Comparison of ENCODE assay signal across 8 mouse cellular contexts in genomic region chr7:127479318-127480225, GRCm38 (mm10). TPM values are rescaled to one million over a fixed set of nuclear protein-coding genes. Genes with fewer than 3 reads are reported as not detected.
A peak's percentile ranks its signal among the peaks of the same experiment; 100 is the strongest.
DNase-seq lines count a peak whose midpoint lies in the region; ATAC-seq and TF ChIP-seq lines count a peak whose summit lies in the region.

No protein-coding gene starts in this region.

- no peak for TF ChIP-seq CTCF in CH12.LX (conservative IDR thresholded peaks at IDR 0.05 in 1 of 2, IDR thresholded peaks at IDR 0.05 in 1 of 2; ENCODE audit: low read depth in 2 of 2, low read length in 2 of 2)
- TF ChIP-seq CTCF in hindbrain, postnatal 0 days (IDR thresholded peaks at IDR 0.05; ENCODE audit: low read depth): no peak
- TF ChIP-seq CTCF in lung, embryonic 14.5 days (IDR thresholded peaks at IDR 0.05; ENCODE audit: low read depth): no peak

- peaks cover 37 to 62% of the 10 kb centered on the region in 2 experiments for H3K36me3 ChIP-seq in CH12.LX (replicated peaks in 1 of 2; ENCODE audit: control insufficient read depth in 1 of 2, insufficient read depth in 1 of 2, low read length in 1 of 2)
- H3K36me3 ChIP-seq in forebrain, embryonic 11.5 days (ENCODE audit: control insufficient read depth, insufficient read depth, low read length): peaks cover 17% of the 10 kb centered on the region; the same call in 1 of the 2 replicates
- H3K36me3 ChIP-seq in hindbrain, postnatal 0 days (ENCODE audit: insufficient read depth, low read length): peaks cover 46% of the 10 kb centered on the region
- H3K36me3 ChIP-seq in lung, embryonic 14.5 days (ENCODE audit: insufficient read depth): peaks cover 70% of the 10 kb centered on the region

- H3K9me3 ChIP-seq in CH12.LX (replicated peaks; ENCODE audit: low read length): no peaks in the 10 kb centered on the region
- no peaks in the 10 kb centered on the region for H3K9me3 ChIP-seq in forebrain, embryonic 11.5 days (ENCODE audit: control insufficient read depth, low read length)
- no peaks in the 10 kb centered on the region for H3K9me3 ChIP-seq in hindbrain, postnatal 0 days (ENCODE audit: low read length)
- no peaks in the 10 kb centered on the region for H3K9me3 ChIP-seq in lung, embryonic 14.5 days (ENCODE audit: low read depth, low read length)

- H3K9ac ChIP-seq in CH12.LX (ENCODE audit: insufficient read depth, low read depth): peak overlapping the region; percentile 98
- H3K9ac ChIP-seq in forebrain, embryonic 11.5 days (ENCODE audit: low read length): peak overlapping the region; percentile 77
- peak overlapping the region; percentile 97 for H3K9ac ChIP-seq in hindbrain, postnatal 0 days (replicated peaks; ENCODE audit: low read length)
- peak overlapping the region; percentile 94 for H3K9ac ChIP-seq in lung, embryonic 14.5 days

- in situ Hi-C loops in CH12.LX (cut with MboI; ENCODE audit: low pct_ligation_motif_present, low pct_unique_long_range_greater_than_20kb, low sequenced_read_pairs): loop anchor here (5.0 kb wide), 1 partner anchor 117 kb away; no protein-coding TSS in a partner anchor

- dilution Hi-C loops in CH12.LX (cut with MboI; ENCODE audit: extremely low pct_ligation_motif_present, extremely low pct_unique_long_range_greater_than_20kb, low sequenced_read_pairs): no loop called here

- no peaks in the 10 kb centered on the region for H3K27me3 ChIP-seq in CH12.LX (replicated peaks)
- H3K27me3 ChIP-seq in forebrain, embryonic 11.5 days (ENCODE audit: control insufficient read depth, insufficient read depth, low read length): no peaks in the 10 kb centered on the region
- H3K27me3 ChIP-seq in hindbrain, postnatal 0 days (ENCODE audit: insufficient read depth, low read length): no peaks in the 10 kb centered on the region
- no peaks in the 10 kb centered on the region for H3K27me3 ChIP-seq in lung, embryonic 14.5 days (ENCODE audit: insufficient read depth, low read length)

- TF ChIP-seq POLR2A in CH12.LX (IDR thresholded peaks at IDR 0.05; ENCODE audit: low read depth, low read length): peak; percentile 17; the same call in 1 of the 2 replicates

- no peak for TF ChIP-seq EP300 in CH12.LX (IDR thresholded peaks at IDR 0.05; ENCODE audit: low read length)

- peak overlapping the region; percentile 80 to 98 (median 97) for H3K4me3 ChIP-seq in CH12.LX (replicated peaks in 1 of 3; ENCODE audit: low read depth in 2 of 3, low read length in 2 of 3, poor library complexity in 1 of 3)
- H3K4me3 ChIP-seq in forebrain, embryonic 11.5 days (ENCODE audit: low read depth, low read length): peak overlapping the region; percentile 72
- H3K4me3 ChIP-seq in hindbrain, postnatal 0 days (ENCODE audit: low read length): peak overlapping the region; percentile 89
- H3K4me3 ChIP-seq in lung, embryonic 14.5 days (ENCODE audit: low read depth, low read length): peak overlapping the region; percentile 99

- H3K4me1 ChIP-seq in CH12.LX (ENCODE audit: control insufficient read depth in 1 of 2, insufficient read depth in 2 of 2): peaks cover 8 to 38% of the 10 kb centered on the region in 2 experiments
- H3K4me1 ChIP-seq in forebrain, embryonic 11.5 days (replicated peaks; ENCODE audit: control insufficient read depth, insufficient read depth, low read length): peaks cover 14% of the 10 kb centered on the region
- H3K4me1 ChIP-seq in hindbrain, postnatal 0 days (ENCODE audit: insufficient read depth, low read length): peaks cover 20% of the 10 kb centered on the region
- peaks cover 15% of the 10 kb centered on the region for H3K4me1 ChIP-seq in lung, embryonic 14.5 days (ENCODE audit: insufficient read depth)

- no peak for TF ChIP-seq RAD21 in CH12.LX (IDR thresholded peaks at IDR 0.05; ENCODE audit: low read depth, low read length)

- peak; percentile 41 for DNase-seq in adrenal gland, adult 2 months
- DNase-seq in adrenal gland, postnatal 4 days (ENCODE audit: low spot score in 2 of 2): no peak
- peak; percentile 34 for DNase-seq in CH12.LX (ENCODE audit: extremely low read depth)
- no peak for DNase-seq in forebrain, embryonic 11.5 days (ENCODE audit: low spot score)
- peak; percentile 27 for DNase-seq in hindbrain, postnatal 0 days (ENCODE audit: low spot score)
- peak; percentile 18 for DNase-seq in lung, embryonic 14.5 days
- peak; percentile 50 to 84 for DNase-seq in spleen, postnatal 4 days (ENCODE audit: low spot score in 2 of 2)
- no peak for DNase-seq in left cerebral cortex, adult 18-20 months (ENCODE audit: low spot score in 2 of 2)

- peak overlapping the region; percentile 88 for H3K27ac ChIP-seq in CH12.LX (ENCODE audit: insufficient read depth, low read depth)
- peak overlapping the region; percentile 89 for H3K27ac ChIP-seq in forebrain, embryonic 11.5 days (ENCODE audit: low read depth, low read length)
- H3K27ac ChIP-seq in hindbrain, postnatal 0 days: peak overlapping the region; percentile 98
- H3K27ac ChIP-seq in lung, embryonic 14.5 days (ENCODE audit: low read depth): peak overlapping the region; percentile 94

- H3K79me2 ChIP-seq in CH12.LX (replicated peaks; ENCODE audit: control insufficient read depth, extremely low read depth, insufficient read depth, poor library complexity, severe bottlenecking): peaks cover 50% of the 10 kb centered on the region

- ATAC-seq in forebrain, embryonic 11.5 days (replicated peaks; ENCODE audit: low FRiP score): no peak
- ATAC-seq in hindbrain, postnatal 0 days: no peak
- ATAC-seq in lung, embryonic 14.5 days (ENCODE audit: insufficient read depth): no peak

- H3K4me2 ChIP-seq in CH12.LX (ENCODE audit: insufficient read depth, low read depth, poor library complexity, severe bottlenecking): peak overlapping the region; percentile 87
- peak overlapping the region; percentile 89 for H3K4me2 ChIP-seq in forebrain, embryonic 11.5 days (ENCODE audit: low read depth, low read length, severe bottlenecking)
- peak overlapping the region; percentile 94 for H3K4me2 ChIP-seq in hindbrain, postnatal 0 days (ENCODE audit: low read depth, low read length)
- peak overlapping the region; percentile 72 for H3K4me2 ChIP-seq in lung, embryonic 14.5 days

- WGBS in forebrain, embryonic 11.5 days: 7% methylated on average over 46 of the region's 48 CpGs
- WGBS in hindbrain, postnatal 0 days: 2% methylated on average over 47 of the region's 48 CpGs
- WGBS in lung, embryonic 14.5 days: 3% methylated on average over 48 of the region's 48 CpGs

RNA-seq across cellular contexts. Expression of gene Fbrs, which starts 0.6 kb away (rescaled TPM):
- 10 to 100 TPM; 54.8 to 90.7 TPM for total RNA-seq in adrenal gland, adult 2 months (2021)
- 46.0 and 57.8 TPM in 2 replicates for polyA plus RNA-seq in adrenal gland, adult 2 months (2012; rRNA removed)
- total RNA-seq in adrenal gland, postnatal 4 days (2021): 10 to 100 TPM; 90.8 to 94.0 TPM
- total RNA-seq in CH12.LX (2012; rRNA removed): 14.4 and 15.4 TPM in 2 replicates
- 5.6 and 6.7 TPM in 2 replicates for total RNA-seq in CH12.LX (2014; rRNA removed)
- 63.9 and 66.7 TPM in 2 replicates for polyA plus RNA-seq in CH12.LX (2012; ENCODE audit: insufficient read length, low read depth)
- polyA plus RNA-seq in forebrain, embryonic 11.5 days (2014; fragmentation: Nextera tagmentation; extraction: Ambion mirVana): 13.6 and 14.7 TPM in 2 replicates
- total RNA-seq in hindbrain, postnatal 0 days (2014; rRNA removed): 36.6 and 40.7 TPM in 2 replicates
- 10.4 and 12.1 TPM in 2 replicates for polyA plus RNA-seq in hindbrain, postnatal 0 days (2015; fragmentation: Nextera tagmentation; extraction: Ambion mirVana)
- polyA plus RNA-seq in lung, embryonic 14.5 days (2014; fragmentation: Nextera tagmentation; extraction: Ambion mirVana): 12.8 and 16.1 TPM in 2 replicates
- 10 to 100 TPM; 54.5 to 57.8 TPM for total RNA-seq in left cerebral cortex, adult 18-20 months (2021)

RNA-seq across cellular contexts. Expression of gene Prr14, which starts 20.2 kb away (rescaled TPM):
- 10 to 100 TPM; 49.0 to 56.8 TPM for total RNA-seq in adrenal gland, adult 2 months (2021)
- 73.2 and 87.0 TPM in 2 replicates for polyA plus RNA-seq in adrenal gland, adult 2 months (2012; rRNA removed)
- 10 to 100 TPM; 52.3 to 54.8 TPM for total RNA-seq in adrenal gland, postnatal 4 days (2021)
- total RNA-seq in CH12.LX (2012; rRNA removed): 10.4 and 11.3 TPM in 2 replicates
- total RNA-seq in CH12.LX (2014; rRNA removed): 6.7 and 7.6 TPM in 2 replicates
- 26.2 and 31.3 TPM in 2 replicates for polyA plus RNA-seq in CH12.LX (2012; ENCODE audit: insufficient read length, low read depth)
- polyA plus RNA-seq in forebrain, embryonic 11.5 days (2014; fragmentation: Nextera tagmentation; extraction: Ambion mirVana): 70.7 and 77.3 TPM in 2 replicates
- 57.2 and 58.5 TPM in 2 replicates for total RNA-seq in hindbrain, postnatal 0 days (2014; rRNA removed)
- 27.0 and 31.4 TPM in 2 replicates for polyA plus RNA-seq in hindbrain, postnatal 0 days (2015; fragmentation: Nextera tagmentation; extraction: Ambion mirVana)
- polyA plus RNA-seq in lung, embryonic 14.5 days (2014; fragmentation: Nextera tagmentation; extraction: Ambion mirVana): 44.3 TPM in 2 replicates
- total RNA-seq in left cerebral cortex, adult 18-20 months (2021): 10 to 100 TPM; 24.6 to 33.0 TPM

RNA-seq across cellular contexts. Expression of gene Zfp689, which starts 30.6 kb away (rescaled TPM):
- total RNA-seq in adrenal gland, adult 2 months (2021): 1 to 10 TPM; 3.9 to 4.6 TPM
- polyA plus RNA-seq in adrenal gland, adult 2 months (2012; rRNA removed): 7.0 and 7.1 TPM in 2 replicates
- 1 to 10 TPM; 7.3 to 7.4 TPM for total RNA-seq in adrenal gland, postnatal 4 days (2021)
- total RNA-seq in CH12.LX (2012; rRNA removed) (3.4 and 3.6 TPM in 2 replicates), CH12.LX (2014; rRNA removed) (1.8 and 2.3 TPM in 2 replicates)
- polyA plus RNA-seq in CH12.LX (2012; ENCODE audit: insufficient read length, low read depth): 3.2 and 4.6 TPM in 2 replicates
- polyA plus RNA-seq in forebrain, embryonic 11.5 days (2014; fragmentation: Nextera tagmentation; extraction: Ambion mirVana): 15.7 and 16.5 TPM in 2 replicates
- 8.6 and 9.4 TPM in 2 replicates for total RNA-seq in hindbrain, postnatal 0 days (2014; rRNA removed)
- 7.7 and 7.9 TPM in 2 replicates for polyA plus RNA-seq in hindbrain, postnatal 0 days (2015; fragmentation: Nextera tagmentation; extraction: Ambion mirVana)
- 9.6 and 9.8 TPM in 2 replicates for polyA plus RNA-seq in lung, embryonic 14.5 days (2014; fragmentation: Nextera tagmentation; extraction: Ambion mirVana)
- total RNA-seq in left cerebral cortex, adult 18-20 months (2021): 1 to 10 TPM; 5.4 to 6.2 TPM

RNA-seq across cellular contexts. Expression of gene Srcap, which starts 32.2 kb away (rescaled TPM):
- 10 to 100 TPM; 68.6 to 90.2 TPM for total RNA-seq in adrenal gland, adult 2 months (2021)
- polyA plus RNA-seq in adrenal gland, adult 2 months (2012; rRNA removed): 29.3 and 41.2 TPM in 2 replicates
- 100 to 1,000 TPM; 111 to 118 TPM for total RNA-seq in adrenal gland, postnatal 4 days (2021)
- total RNA-seq in CH12.LX (2012; rRNA removed): 18.5 and 19.9 TPM in 2 replicates
- 3.4 and 4.1 TPM in 2 replicates for total RNA-seq in CH12.LX (2014; rRNA removed)
- 22.2 and 28.1 TPM in 2 replicates for polyA plus RNA-seq in CH12.LX (2012; ENCODE audit: insufficient read length, low read depth)
- polyA plus RNA-seq in forebrain, embryonic 11.5 days (2014; fragmentation: Nextera tagmentation; extraction: Ambion mirVana): 91.6 and 93.5 TPM in 2 replicates
- total RNA-seq in hindbrain, postnatal 0 days (2014; rRNA removed): 49.0 and 174 TPM in 2 replicates
- polyA plus RNA-seq in hindbrain, postnatal 0 days (2015; fragmentation: Nextera tagmentation; extraction: Ambion mirVana): 29.4 and 29.7 TPM in 2 replicates
- 61.6 and 71.3 TPM in 2 replicates for polyA plus RNA-seq in lung, embryonic 14.5 days (2014; fragmentation: Nextera tagmentation; extraction: Ambion mirVana)
- 10 to 100 TPM; 94.9 to 99.7 TPM for total RNA-seq in left cerebral cortex, adult 18-20 months (2021)

RNA-seq across cellular contexts. Expression of gene Gm42715, which starts 39.8 kb away (rescaled TPM):
- total RNA-seq in adrenal gland, adult 2 months (2021): 10 to 100 TPM; 19.1 to 19.7 TPM
- polyA plus RNA-seq in adrenal gland, adult 2 months (2012; rRNA removed): 4.0 and 6.7 TPM in 2 replicates
- total RNA-seq in adrenal gland, postnatal 4 days (2021): 10 to 100 TPM; 26.4 to 27.5 TPM
- total RNA-seq in CH12.LX (2012; rRNA removed): 12.0 and 12.7 TPM in 2 replicates
- 2.0 and 5.8 TPM in 2 replicates for total RNA-seq in CH12.LX (2014; rRNA removed)
- 13.6 and 14.1 TPM in 2 replicates for polyA plus RNA-seq in CH12.LX (2012; ENCODE audit: insufficient read length, low read depth)
- polyA plus RNA-seq in forebrain, embryonic 11.5 days (2014; fragmentation: Nextera tagmentation; extraction: Ambion mirVana): 23.3 and 24.7 TPM in 2 replicates
- total RNA-seq in hindbrain, postnatal 0 days (2014; rRNA removed): 18.9 and 27.6 TPM in 2 replicates
- 11.1 and 11.2 TPM in 2 replicates for polyA plus RNA-seq in hindbrain, postnatal 0 days (2015; fragmentation: Nextera tagmentation; extraction: Ambion mirVana)
- 19.6 and 20.5 TPM in 2 replicates for polyA plus RNA-seq in lung, embryonic 14.5 days (2014; fragmentation: Nextera tagmentation; extraction: Ambion mirVana)
- 10 to 100 TPM in 1 of 2 experiments, 1 to 10 TPM in 1; 8.9 to 10.7 TPM for total RNA-seq in left cerebral cortex, adult 18-20 months (2021)

Comparison
In these comparisons a context has a peak if more than half of its experiments do, and no peak if none do; other contexts are left out.
1. DNase-seq: peak in adrenal gland, adult 2 months (single experiment), CH12.LX (single experiment), hindbrain, postnatal 0 days (single experiment), lung, embryonic 14.5 days (single experiment) and spleen, postnatal 4 days (2 of 2); none in adrenal gland, postnatal 4 days (0 of 2), forebrain, embryonic 11.5 days (single experiment) and left cerebral cortex, adult 18-20 months (0 of 2).
2. Peak in every context shown above with its lines, with median percentiles within 50 percentile points of each other: H3K27ac ChIP-seq, H3K4me2 ChIP-seq, H3K4me3 ChIP-seq and H3K9ac ChIP-seq.